Mouse (Mus musculus) liver (tissue): ENCODE data around the gene Hspa2.

Experiments used
- DNase-seq: peaks from one replicate; pipeline ENCODE4 v3.0.0-alpha.2; 2020; ENCODE audit warnings: mixed read lengths

Gene Hspa2

GRCm38 (mm10) chr12:76378556-76378955 lies 25.4 kb upstream of the Hspa2 start:
- DNase-seq, result no peak

- DNase-seq, result no peak
These were observed 23.8 kb upstream of the Hspa2 start for GRCm38 (mm10) chr12:76380151-76380550.

- DNase-seq, result no peak
These were observed 18.6 kb upstream of the Hspa2 start for GRCm38 (mm10) chr12:76385342-76385741.

DNA sequence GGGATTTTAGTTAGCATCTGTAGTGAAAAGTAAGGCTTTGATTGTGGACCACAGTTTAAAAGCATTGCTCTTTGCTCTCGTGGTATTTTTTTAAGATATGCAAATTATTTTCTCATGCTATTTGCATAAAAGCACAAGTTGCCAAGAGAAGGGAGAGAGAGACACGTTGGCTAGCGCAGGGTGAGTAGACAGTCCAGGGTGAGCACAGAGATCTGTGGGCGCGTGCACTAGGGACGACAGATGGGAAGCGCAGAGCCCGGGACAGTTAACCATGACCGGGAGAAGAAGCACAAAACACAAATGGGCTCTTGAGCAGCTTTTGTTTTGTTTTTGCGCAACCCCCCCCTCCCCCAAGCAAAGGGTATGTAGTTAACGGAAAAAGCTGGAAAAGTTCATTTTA lies 15.2 kb upstream of the Hspa2 start:
- DNase-seq, result no peak

- no peak for DNase-seq
These were observed 12.2 kb upstream of the Hspa2 start for GRCm38 (mm10) chr12:76391595-76392271.

DNA sequence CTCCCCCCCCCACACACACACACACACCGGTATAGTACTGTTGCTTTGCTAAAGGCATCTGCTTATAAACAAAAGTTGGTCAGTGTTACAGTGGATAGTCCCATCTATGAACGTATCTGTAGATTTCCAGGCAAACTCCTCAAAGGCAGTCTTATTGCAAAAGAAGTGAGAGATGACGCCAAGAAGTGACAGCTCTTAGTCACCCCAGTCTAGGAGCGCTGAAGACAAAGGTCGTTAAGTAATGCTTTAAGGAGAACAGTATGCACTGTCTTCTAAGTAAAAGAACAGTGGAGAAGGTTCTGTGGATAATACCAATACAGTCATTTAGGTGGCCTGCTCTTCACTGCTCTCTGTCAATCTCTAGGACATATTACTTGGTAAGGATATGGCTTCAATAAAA lies 11.0 kb upstream of the Hspa2 start:
- no peak for DNase-seq

DNA sequence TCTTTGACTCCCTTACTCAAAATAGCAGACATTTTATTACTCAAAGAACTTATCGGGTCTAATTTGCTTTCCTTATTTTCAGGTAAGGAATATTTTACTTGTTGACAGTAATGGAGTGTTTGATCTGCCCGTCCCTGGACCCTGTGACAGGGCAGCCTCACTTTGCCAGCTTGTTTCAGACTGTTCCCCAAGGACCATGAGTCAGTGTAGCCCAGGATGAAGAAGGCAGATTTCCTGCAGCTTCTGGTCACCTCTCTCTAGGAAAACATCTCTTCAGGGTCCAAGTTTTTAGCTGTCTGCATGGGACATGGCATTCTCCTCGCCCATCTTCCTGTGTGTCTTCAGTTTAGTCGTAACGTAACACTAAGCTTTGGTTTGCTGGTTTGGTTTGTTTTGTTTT lies 6.7 kb upstream of the Hspa2 start:
- DNase-seq, result no peak

- no peak for DNase-seq
These were observed 2.3 kb upstream of the Hspa2 start for GRCm38 (mm10) chr12:76401674-76402073.

DNA sequence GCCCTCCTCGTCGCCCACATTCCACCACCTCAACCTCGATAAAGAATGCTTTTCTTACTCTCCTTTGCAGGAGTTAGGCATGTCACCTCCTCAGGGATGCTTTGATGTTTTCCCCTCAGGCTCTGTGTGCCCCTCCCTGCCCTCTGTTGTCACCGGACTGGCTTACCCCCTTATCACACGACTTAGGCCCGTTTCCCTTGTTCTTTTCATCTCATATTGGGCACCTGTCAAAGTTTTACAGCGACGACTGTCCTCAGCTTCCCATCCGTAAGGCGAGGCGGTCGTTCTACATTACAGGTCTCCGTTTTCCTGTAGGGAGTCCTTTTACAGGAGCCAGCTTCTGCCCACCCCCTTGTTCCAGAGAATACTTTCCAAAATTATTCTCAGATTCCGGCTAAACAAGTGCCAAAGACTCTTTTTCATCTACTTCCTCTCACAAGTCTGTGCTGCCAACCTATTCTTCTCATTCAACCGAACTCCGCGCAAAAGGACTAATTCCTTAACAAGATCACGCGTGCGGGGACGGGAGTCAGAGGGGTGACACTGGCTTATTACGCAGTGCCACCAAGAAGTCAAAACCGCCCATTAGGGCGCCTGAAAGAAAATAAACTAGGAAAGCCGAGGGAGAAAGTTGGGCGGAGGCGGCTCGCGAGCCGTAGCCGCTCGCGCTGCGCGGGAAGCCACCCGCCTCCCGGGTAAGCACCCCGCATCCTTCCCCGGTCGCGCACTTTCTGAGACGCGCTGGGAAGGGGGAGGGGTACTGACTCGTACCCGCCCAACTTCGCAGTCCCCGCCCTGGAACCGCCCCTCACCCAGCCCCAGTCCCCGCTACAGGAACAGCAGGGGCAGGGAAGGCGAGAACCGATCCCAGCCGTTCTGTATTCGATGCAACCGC lies 738 bp upstream of the Hspa2 start:
- peak; percentile 91 for DNase-seq

DNA sequence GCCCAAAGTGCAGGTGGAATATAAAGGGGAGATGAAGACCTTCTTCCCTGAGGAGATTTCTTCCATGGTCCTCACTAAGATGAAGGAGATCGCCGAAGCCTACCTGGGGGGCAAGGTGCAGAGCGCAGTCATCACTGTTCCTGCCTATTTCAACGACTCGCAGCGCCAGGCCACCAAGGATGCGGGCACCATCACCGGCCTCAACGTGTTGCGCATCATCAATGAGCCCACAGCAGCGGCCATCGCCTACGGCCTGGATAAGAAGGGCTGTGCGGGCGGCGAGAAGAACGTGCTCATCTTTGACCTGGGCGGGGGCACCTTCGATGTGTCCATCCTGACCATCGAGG lies 833 bp downstream of the Hspa2 start:
- DNase-seq, result no peak

GRCm38 (mm10) chr12:76405183-76405970 lies 1.4 kb downstream of the Hspa2 start:
- no peak for DNase-seq

- DNase-seq, result no peak
These were observed 2.0 kb downstream of the Hspa2 start for GRCm38 (mm10) chr12:76405971-76406370.

DNA sequence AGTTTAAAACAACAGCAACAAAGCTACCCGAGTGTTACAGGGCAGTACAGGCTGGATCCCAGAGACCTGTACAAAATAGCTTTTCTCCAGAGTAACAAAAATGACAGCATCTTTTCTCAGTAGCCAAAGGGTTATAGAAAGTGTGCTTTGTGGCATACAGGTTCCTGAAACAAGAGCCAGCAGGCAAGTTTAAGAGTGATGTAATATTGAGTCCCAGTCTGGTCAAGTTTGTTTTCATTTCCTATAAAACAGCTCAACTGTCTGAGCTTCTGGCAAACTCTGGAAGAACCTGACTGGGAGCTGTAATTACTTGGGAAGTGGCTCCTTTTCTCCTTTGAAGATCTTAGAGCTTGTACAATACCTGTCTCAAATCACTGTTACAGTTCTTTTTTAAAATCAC lies 3.2 kb downstream of the Hspa2 start:
- DNase-seq, result no peak

DNA sequence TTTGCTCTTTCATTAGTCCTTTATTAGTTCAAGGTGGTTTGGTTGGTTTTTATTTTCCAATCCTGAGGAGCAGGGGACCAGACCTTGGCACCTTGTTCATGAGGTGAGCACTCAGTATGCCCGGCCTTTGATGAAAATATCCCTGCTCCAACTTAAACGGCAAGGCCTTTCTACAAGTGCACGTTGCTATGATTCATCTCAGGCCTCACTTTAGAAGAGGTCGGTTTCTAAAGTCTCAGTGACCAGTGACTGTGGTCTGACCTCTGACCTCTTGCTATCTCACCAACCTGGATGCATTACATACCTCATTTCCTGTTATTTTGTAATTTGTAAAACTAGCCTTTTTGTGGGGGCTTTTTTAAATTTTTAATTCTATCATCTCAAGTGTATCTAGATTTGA lies 5.2 kb downstream of the Hspa2 start:
- DNase-seq, result no peak

DNA sequence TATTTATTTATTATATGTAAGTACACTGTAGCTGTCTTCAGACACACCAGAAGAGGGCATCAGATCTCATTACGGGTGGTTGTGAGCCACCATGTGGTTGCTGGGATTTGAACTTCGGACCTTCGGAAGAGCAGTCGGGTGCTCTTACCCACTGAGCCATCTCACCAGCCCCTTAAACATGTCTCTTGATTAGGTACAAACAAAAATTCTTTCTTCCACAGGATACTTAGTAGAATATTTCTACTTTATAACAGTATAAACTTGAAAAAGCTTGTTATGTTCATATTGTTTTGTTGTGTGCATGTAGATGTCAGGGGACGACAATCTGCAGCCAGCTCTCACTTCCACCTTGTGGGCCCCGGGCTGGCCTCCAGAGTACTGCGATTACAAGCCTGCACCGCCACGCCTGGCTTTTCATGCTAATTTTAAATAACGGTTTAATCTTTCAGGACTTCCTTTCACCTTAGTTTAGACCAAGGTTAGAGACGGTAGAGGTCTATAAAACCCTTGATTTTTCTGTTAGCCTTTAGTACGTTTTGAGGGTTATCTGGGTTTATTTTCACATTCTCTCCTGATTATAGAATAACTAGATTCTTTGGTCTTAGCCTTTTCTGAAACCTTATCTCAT lies 11.5 kb downstream of the Hspa2 start:
- DNase-seq, result peak; percentile 12

GRCm38 (mm10) chr12:76417433-76417854 lies 13.5 kb downstream of the Hspa2 start, which contains the start of gene Ppp1r36:
Gene Ppp1r36, plus strand, starts transcription at chr12:76417538.
- peak; percentile 40 for DNase-seq

- DNase-seq, result no peak
These were observed 14.4 kb downstream of the Hspa2 start for GRCm38 (mm10) chr12:76418346-76418745.

DNA sequence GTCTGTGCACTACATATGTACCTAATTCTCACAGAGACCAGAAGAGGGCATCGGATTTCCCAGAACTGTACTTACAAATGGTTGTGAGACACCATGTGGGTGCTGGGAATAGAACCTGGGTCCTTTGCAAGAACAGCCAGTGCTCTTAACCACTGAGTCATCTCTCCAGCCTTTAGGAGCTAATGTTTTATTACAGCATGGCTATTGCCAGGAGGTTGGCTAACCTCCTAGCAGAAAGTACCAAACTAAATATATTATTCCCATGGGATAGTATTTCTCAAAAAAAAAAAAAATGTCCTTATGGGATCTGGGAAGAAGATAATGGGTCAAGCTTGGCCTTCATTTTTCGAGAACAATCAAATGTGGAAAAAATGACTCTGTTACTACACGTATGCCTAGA lies 21.3 kb downstream of the Hspa2 start:
- DNase-seq, result no peak

GRCm38 (mm10) chr12:76427546-76427945 lies 23.6 kb downstream of the Hspa2 start:
- no peak for DNase-seq

DNA sequence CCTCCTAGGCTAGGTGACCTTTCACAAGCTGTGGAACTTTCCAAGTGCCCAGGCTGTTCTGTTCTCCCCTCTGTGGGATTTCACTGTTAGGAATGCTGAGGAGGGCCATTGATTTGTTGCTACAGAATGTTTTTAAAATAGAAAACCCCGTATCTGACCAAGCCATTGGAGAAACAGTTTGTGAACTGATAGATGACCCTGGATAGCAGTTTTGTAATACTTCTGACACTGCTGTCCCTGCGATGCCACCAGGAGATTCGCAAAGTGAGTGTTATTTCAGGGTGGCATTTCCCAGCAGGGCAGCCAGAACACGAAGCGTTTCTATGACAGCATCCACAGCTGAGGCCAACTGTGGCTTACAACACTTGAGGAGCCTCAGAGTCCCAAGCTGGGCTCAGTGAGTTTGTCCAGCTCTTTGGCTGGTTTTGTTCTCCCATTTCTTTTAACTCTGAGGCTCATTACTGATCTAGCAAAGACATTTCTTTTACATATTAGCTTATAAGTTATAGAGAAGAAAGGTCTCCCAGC lies 27.0 kb downstream of the Hspa2 start:
- no peak for DNase-seq

GRCm38 (mm10) chr12:76431431-76431830 lies 27.5 kb downstream of the Hspa2 start:
- DNase-seq, result no peak

DNA sequence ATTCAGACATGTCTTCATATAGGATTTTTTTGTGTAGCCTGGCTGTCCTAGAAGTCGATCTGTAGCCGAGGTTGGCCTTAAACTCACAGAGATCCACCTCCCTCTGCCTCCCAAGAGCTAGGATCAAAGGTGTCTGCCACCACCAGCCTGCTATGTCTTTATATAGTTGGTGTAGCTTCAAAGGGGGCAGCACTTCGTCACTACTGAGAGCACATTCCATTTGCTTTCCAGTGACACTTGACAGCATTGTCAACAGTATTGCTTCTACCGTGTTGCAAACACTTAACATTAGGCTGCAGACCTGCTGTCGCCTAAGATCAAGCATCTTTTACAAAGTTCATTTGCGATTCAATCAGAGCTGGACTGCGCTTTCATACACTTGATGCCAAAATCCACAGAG lies 30.1 kb downstream of the Hspa2 start:
- no peak for DNase-seq

- DNase-seq, result no peak
These were observed 31.1 kb downstream of the Hspa2 start for GRCm38 (mm10) chr12:76435084-76435483.
